28 mouse cellular contexts compared by ENCODE assay signal in the genomic region with DNA sequence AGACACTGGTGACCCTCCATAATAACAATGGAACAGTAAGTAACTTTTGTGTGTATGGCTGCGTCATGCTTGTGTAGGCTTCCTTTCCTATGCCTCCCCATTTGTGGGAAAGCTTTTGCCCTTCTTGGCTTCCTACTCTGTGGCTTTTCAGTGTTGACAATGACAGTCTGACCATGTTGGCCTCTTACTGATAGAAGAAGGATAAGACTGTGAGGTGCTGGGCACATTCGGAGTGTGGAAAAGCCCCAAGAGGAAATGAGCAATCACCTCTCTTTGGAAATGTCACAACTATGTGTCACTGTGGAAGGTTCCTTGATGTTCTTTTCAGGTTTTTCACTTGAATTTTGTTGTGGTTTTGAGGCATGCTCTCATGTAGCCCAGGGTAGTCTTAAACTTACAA. TPM values are rescaled to one million over a fixed set of nuclear protein-coding genes. Genes with fewer than 3 reads are reported as not detected.
DNase-seq lines count a peak whose midpoint lies in the region; ATAC-seq lines count a peak whose summit lies in the region.
"Had no signal": no experiment of that assay in that cellular context is flagged by ENCODE, and none has a peak within 500 bp of the region (broad histone marks: within the 10 kb centered on the region; RNA-seq: fewer than 3 reads in every experiment).

No protein-coding gene starts in this region.

- peak; percentile 88 for ATAC-seq in common myeloid progenitor, adult 5-6 weeks (replicated peaks; ENCODE audit: low read depth, poor library complexity, severe bottlenecking)
- ATAC-seq in megakaryocyte, adult 5-6 weeks (ENCODE audit: poor library complexity, severe bottlenecking): peak; percentile 58
- peak; percentile 48; the same call in 1 of the 2 replicates for ATAC-seq in neutrophil, adult 5-6 weeks (ENCODE audit: extremely low read depth, insufficient number of reproducible peaks, low FRiP score, poor library complexity, severe bottlenecking)
- ATAC-seq: forebrain, postnatal 0 days; hindbrain, postnatal 0 days had no signal

- DNase-seq in CD4-positive helper T cell, adult 2 months (ENCODE audit: low read depth, low spot score): peak; percentile 79
- DNase-seq in T-cell, adult 2 months (ENCODE audit: low spot score): no peak
- DNase-seq in lung, postnatal 36 days: no peak
- no peak for DNase-seq in gastrocnemius, adult 8-10 months (ENCODE audit: low spot score in 2 of 2)
- DNase-seq: adrenal gland, postnatal 10 days; cerebellum, adult 9-11 months; forebrain, postnatal 0 days; gastrocnemius, postnatal 25 days; heart, postnatal 10 days; kidney, adult 11 months; kidney, postnatal 14 days; layer of hippocampus, adult 9-11 months; liver; lung, adult 2 months; lung, postnatal 10 days; right cerebral cortex, adult 18-20 months; thymus, adult 2 months; thymus, postnatal 4 days had no signal

RNA-seq across cellular contexts. Expression of a gene that starts 12.1 kb away (rescaled TPM):
- total RNA-seq in common myeloid progenitor, adult 5-6 weeks (2017): 1.2 and 4.4 TPM in 2 replicates
- total RNA-seq in megakaryocyte, adult 5-6 weeks (2015): 2.8 and 2.9 TPM in 2 replicates
- 3.3 and 3.9 TPM in 2 replicates for total RNA-seq in megakaryocyte, adult 5-6 weeks (2017)
- total RNA-seq in neutrophil, adult 5-6 weeks (2017): 1.5 and 2.1 TPM in 2 replicates
- under 1 TPM in 2 of 4 experiments, not detected in 2; 0.12 to 0.13 TPM for total RNA-seq in gastrocnemius, adult 8-10 months (2022)
- total RNA-seq: ES-E14; gastrocnemius, postnatal 25 days had no signal

RNA-seq across cellular contexts. Expression of a gene that starts 30.2 kb away (rescaled TPM):
- total RNA-seq in common myeloid progenitor, adult 5-6 weeks (2017): 38.7 and 45.2 TPM in 2 replicates
- total RNA-seq in megakaryocyte, adult 5-6 weeks (2015): 41.7 and 43.7 TPM in 2 replicates
- total RNA-seq in megakaryocyte, adult 5-6 weeks (2017): 17.6 and 20.6 TPM in 2 replicates
- 35.0 and 43.6 TPM in 2 replicates for total RNA-seq in neutrophil, adult 5-6 weeks (2017)
- 10 to 100 TPM; 13.1 to 18.5 (median 16.9) TPM for total RNA-seq in gastrocnemius, adult 8-10 months (2022)

RNA-seq across cellular contexts. Expression of a gene that starts 57.1 kb away (rescaled TPM):
- total RNA-seq in common myeloid progenitor, adult 5-6 weeks (2017): not detected in 2 replicates
- not detected in 2 replicates for total RNA-seq in megakaryocyte, adult 5-6 weeks (2015)
- not detected in 2 replicates for total RNA-seq in megakaryocyte, adult 5-6 weeks (2017)
- total RNA-seq in neutrophil, adult 5-6 weeks (2017): not detected in 2 replicates
- total RNA-seq in gastrocnemius, adult 8-10 months (2022): not detected
- total RNA-seq: adrenal gland, postnatal 10 days; CH12.LX; ES-E14; forebrain, postnatal 0 days; gastrocnemius, postnatal 25 days; heart, adult 8-10 months; heart, postnatal 10 days; hindbrain, postnatal 0 days; left cerebral cortex, adult 18-20 months; left cerebral cortex, postnatal 14 days; midbrain, postnatal 0 days had no signal
